Mouse (Mus musculus): ENCODE data around the gene Gckr. TPM values are rescaled to one million over a fixed set of nuclear protein-coding genes. Genes with fewer than 3 reads are reported as not detected.
"Not testable (repeated sequence)": the region's sequence is repeated elsewhere in the genome, so short reads cannot be mapped to it uniquely, and the experiment has no call there.

Gckr gene
- total RNA-seq, 1 experiment = 0.04 TPM

DNA sequence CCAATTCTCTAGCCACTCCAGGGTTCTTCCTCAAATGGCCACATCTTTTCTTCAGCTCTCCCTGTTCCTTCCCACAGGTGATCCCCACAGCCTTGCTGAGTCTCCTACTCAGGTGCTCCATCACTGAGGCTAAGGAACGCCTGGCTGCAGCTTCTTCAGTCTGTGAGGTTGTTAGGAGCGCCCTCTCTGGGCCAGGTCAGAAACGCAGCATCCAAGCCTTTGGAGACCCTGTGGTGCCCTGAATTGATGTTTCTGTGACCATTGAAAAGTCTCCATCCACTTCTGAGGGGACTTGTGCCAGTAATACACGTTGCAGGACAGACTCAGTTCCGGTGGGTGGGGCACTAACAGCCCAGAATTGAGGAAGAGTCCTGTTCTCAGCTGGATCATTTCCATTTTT lies 29.6 kb downstream of the Gckr start:
- Histone ChIP-seq H3K4me3 (ENCODE audit: insufficient read depth in 1 of 2, low read depth in 1 of 2, low read length in 2 of 2, poor library complexity in 1 of 2, severe bottlenecking in 1 of 2) (no peak overlapping the region), H3K9ac (ENCODE audit: insufficient read depth, low read depth, low read length, poor library complexity, severe bottlenecking) (no peak overlapping the region), H3K9me3 (ENCODE audit: control insufficient read depth, insufficient read depth, low read depth, low read length) (no peaks in the 10 kb centered on the region), H3K4me1 (ENCODE audit: control insufficient read depth in 2 of 2, insufficient read depth in 2 of 2, low read length in 2 of 2, poor library complexity in 1 of 2) (no peaks in the 10 kb centered on the region), H3K27ac (ENCODE audit: insufficient read depth, low read depth, low read length, poor library complexity, severe bottlenecking) (no peak overlapping the region), H3K36me3 (ENCODE audit: control insufficient read depth, insufficient read depth, low read length, poor library complexity, severe bottlenecking) (no peaks in the 10 kb centered on the region)
- in situ Hi-C loops (cut with MboI; ENCODE audit: low sequenced_read_pairs in 2 of 2, unreplicated experiment in 2 of 2) = no loop called here
- DNase-seq (ENCODE audit: low read depth, low spot score) = no peak
- TF ChIP-seq MAFK (IDR thresholded peaks at IDR 0.05; ENCODE audit: insufficient read depth, low read depth, low read length) = no peak
- TF ChIP-seq HCFC1 (IDR thresholded peaks at IDR 0.05; ENCODE audit: borderline replicate concordance, insufficient read depth, low read length) = no peak
- no peak for TF ChIP-seq CHD2 (IDR thresholded peaks at IDR 0.05; ENCODE audit: low read depth, low read length)
- no peak for TF ChIP-seq ZC3H11A (IDR thresholded peaks at IDR 0.05; ENCODE audit: borderline replicate concordance, low read depth, low read length)

- no peaks in the 10 kb centered on the region for H3K9me3 ChIP-seq (ENCODE audit: control insufficient read depth, insufficient read depth, low read depth, low read length)
- no peaks in the 10 kb centered on the region for H3K4me1 ChIP-seq (ENCODE audit: control insufficient read depth in 2 of 2, insufficient read depth in 2 of 2, low read length in 2 of 2, poor library complexity in 1 of 2)
- peak; percentile 69 for DNase-seq (ENCODE audit: low read depth, low spot score)
- in situ Hi-C loops (cut with MboI; ENCODE audit: low sequenced_read_pairs in 2 of 2, unreplicated experiment in 2 of 2) = no loop called here
- no peak overlapping the region for H3K9ac ChIP-seq (ENCODE audit: insufficient read depth, low read depth, low read length, poor library complexity, severe bottlenecking)
- no peak overlapping the region for H3K4me3 ChIP-seq (ENCODE audit: insufficient read depth in 1 of 2, low read depth in 1 of 2, low read length in 2 of 2, poor library complexity in 1 of 2, severe bottlenecking in 1 of 2)
- no peak for TF ChIP-seq MAFK (IDR thresholded peaks at IDR 0.05; ENCODE audit: insufficient read depth, low read depth, low read length)
- no peak for TF ChIP-seq CHD2 (IDR thresholded peaks at IDR 0.05; ENCODE audit: low read depth, low read length)
- no peak for TF ChIP-seq HCFC1 (IDR thresholded peaks at IDR 0.05; ENCODE audit: borderline replicate concordance, insufficient read depth, low read length)
- peak; percentile 65 for TF ChIP-seq ZC3H11A (IDR thresholded peaks at IDR 0.05; ENCODE audit: borderline replicate concordance, low read depth, low read length)
- TF ChIP-seq ZNF384 (IDR thresholded peaks at IDR 0.05; ENCODE audit: low read depth, low read length) = 0 out of 2 replicates have a peak, but pooled peaks have one; percentile 16
- no peak overlapping the region for H3K27ac ChIP-seq (ENCODE audit: insufficient read depth, low read depth, low read length, poor library complexity, severe bottlenecking)
- no peaks in the 10 kb centered on the region for H3K36me3 ChIP-seq (ENCODE audit: control insufficient read depth, insufficient read depth, low read length, poor library complexity, severe bottlenecking)
Observed at GRCm38 (mm10) chr5:31328255-31328654, 31.0 kb downstream of the Gckr start.

- in situ Hi-C loops (cut with MboI; ENCODE audit: low sequenced_read_pairs in 2 of 2, unreplicated experiment in 2 of 2); H3K4me3 ChIP-seq (ENCODE audit: insufficient read depth in 1 of 2, low read depth in 1 of 2, low read length in 2 of 2, poor library complexity in 1 of 2, severe bottlenecking in 1 of 2); H3K27ac ChIP-seq (ENCODE audit: insufficient read depth, low read depth, low read length, poor library complexity, severe bottlenecking); H3K9ac ChIP-seq (ENCODE audit: insufficient read depth, low read depth, low read length, poor library complexity, severe bottlenecking); DNase-seq (ENCODE audit: low read depth, low spot score); H3K36me3 ChIP-seq (ENCODE audit: control insufficient read depth, insufficient read depth, low read length, poor library complexity, severe bottlenecking); H3K4me1 ChIP-seq (ENCODE audit: control insufficient read depth in 2 of 2, insufficient read depth in 2 of 2, low read length in 2 of 2, poor library complexity in 1 of 2); H3K9me3 ChIP-seq (ENCODE audit: control insufficient read depth, insufficient read depth, low read depth, low read length): not testable (repeated sequence)
Observed at GRCm38 (mm10) chr5:31357586-31357985, 60.3 kb downstream of the Gckr start.

- no peaks in the 10 kb centered on the region for H3K4me1 ChIP-seq (ENCODE audit: control insufficient read depth in 2 of 2, insufficient read depth in 2 of 2, low read length in 2 of 2, poor library complexity in 1 of 2)
- no peak for TF ChIP-seq CHD2 (IDR thresholded peaks at IDR 0.05; ENCODE audit: low read depth, low read length)
- TF ChIP-seq ZNF384 (IDR thresholded peaks at IDR 0.05; ENCODE audit: low read depth, low read length) = no peak
- no peak for TF ChIP-seq MAFK (IDR thresholded peaks at IDR 0.05; ENCODE audit: insufficient read depth, low read depth, low read length)
- TF ChIP-seq HCFC1 (IDR thresholded peaks at IDR 0.05; ENCODE audit: borderline replicate concordance, insufficient read depth, low read length) = no peak
- TF ChIP-seq ZC3H11A (IDR thresholded peaks at IDR 0.05; ENCODE audit: borderline replicate concordance, low read depth, low read length) = no peak
- in situ Hi-C loops (cut with MboI; ENCODE audit: low sequenced_read_pairs in 2 of 2, unreplicated experiment in 2 of 2) = no loop called here
Observed at GRCm38 (mm10) chr5:31360955-31361354, 63.7 kb downstream of the Gckr start.

More at GRCm38 (mm10) chr5:31360955-31361354, 63.7 kb downstream of the Gckr start:
- H3K27ac ChIP-seq (ENCODE audit: insufficient read depth, low read depth, low read length, poor library complexity, severe bottlenecking) = no peak overlapping the region
- no peaks in the 10 kb centered on the region for H3K36me3 ChIP-seq (ENCODE audit: control insufficient read depth, insufficient read depth, low read length, poor library complexity, severe bottlenecking)
- H3K9me3 ChIP-seq (ENCODE audit: control insufficient read depth, insufficient read depth, low read depth, low read length) = no peaks in the 10 kb centered on the region
- DNase-seq (ENCODE audit: low read depth, low spot score) = no peak
- H3K9ac ChIP-seq (ENCODE audit: insufficient read depth, low read depth, low read length, poor library complexity, severe bottlenecking) = no peak overlapping the region
- H3K4me3 ChIP-seq (ENCODE audit: insufficient read depth in 1 of 2, low read depth in 1 of 2, low read length in 2 of 2, poor library complexity in 1 of 2, severe bottlenecking in 1 of 2) = no peak overlapping the region

Other genes with a start within 250 kb of the Gckr start
- gene Atraid, start 249.1 kb upstream of the Gckr start, total RNA-seq (2012; rRNA removed) = 53.7 and 64.5 TPM in 2 replicates
- gene Slc5a6, start 248.5 kb upstream of the Gckr start, total RNA-seq (2012; rRNA removed) = 44.1 and 51.3 TPM in 2 replicates
- 154 and 258 TPM in 2 replicates for gene Cad, start 242.7 kb upstream of the Gckr start, total RNA-seq (2012; rRNA removed)
- gene Dnajc5g, start 191.2 kb upstream of the Gckr start, total RNA-seq (2012; rRNA removed) = 0.37 and 0.67 TPM in 2 replicates
- 1.5 and 2.5 TPM in 2 replicates for gene Slc30a3, start 189.2 kb upstream of the Gckr start, total RNA-seq (2012; rRNA removed)
- gene Trim54, start 180.7 kb upstream of the Gckr start, total RNA-seq (2012; rRNA removed) = 1.3 and 2.3 TPM in 2 replicates
- gene Ucn, start 158.6 kb upstream of the Gckr start, total RNA-seq (2012; rRNA removed) = not detected in 2 replicates
- 43.1 and 45.7 TPM in 2 replicates for gene Mpv17, start 143.2 kb upstream of the Gckr start, total RNA-seq (2012; rRNA removed)
- 3.1 and 6.3 TPM in 2 replicates for gene Gm29609, start 117.5 kb upstream of the Gckr start, total RNA-seq (2012; rRNA removed)
- gene Gtf3c2, start 117.3 kb upstream of the Gckr start, total RNA-seq (2012; rRNA removed) = 73.8 and 83.8 TPM in 2 replicates
- gene Snx17, start 104.2 kb upstream of the Gckr start, total RNA-seq (2012; rRNA removed) = 72.0 and 76.5 TPM in 2 replicates
- gene Eif2b4, start 104.0 kb upstream of the Gckr start, total RNA-seq (2012; rRNA removed) = 74.5 and 76.8 TPM in 2 replicates
- 15.2 and 18.5 TPM in 2 replicates for gene Zfp513, start 95.1 kb upstream of the Gckr start, total RNA-seq (2012; rRNA removed)
- gene Ppm1g, start 76.8 kb upstream of the Gckr start, total RNA-seq (2012; rRNA removed) = 285 and 294 TPM in 2 replicates
- 42.4 and 53.1 TPM in 2 replicates for gene Nrbp1, start 56.6 kb upstream of the Gckr start, total RNA-seq (2012; rRNA removed)
- gene Gm9970, start 56.2 kb upstream of the Gckr start, total RNA-seq (2012; rRNA removed) = not detected in 2 replicates
- 10.5 and 24.6 TPM in 2 replicates for gene Krtcap3, start 45.8 kb upstream of the Gckr start, total RNA-seq (2012; rRNA removed)
- 26.9 and 38.1 TPM in 2 replicates for gene Ift172, start 6.3 kb upstream of the Gckr start, total RNA-seq (2012; rRNA removed)
- gene Fndc4, start 1.4 kb upstream of the Gckr start, total RNA-seq (2012; rRNA removed) = 14.2 and 23.2 TPM in 2 replicates
- 29.5 and 32.3 TPM in 2 replicates for gene Zfp512, start 155.0 kb downstream of the Gckr start, total RNA-seq (2012; rRNA removed)
- 2.4 TPM in 2 replicates for gene 4930548H24Rik, start 188.3 kb downstream of the Gckr start, total RNA-seq (2012; rRNA removed)
- gene Gpn1, start 197.3 kb downstream of the Gckr start, total RNA-seq (2012; rRNA removed) = 69.7 and 82.8 TPM in 2 replicates
- gene Slc4a1ap, start 229.6 kb downstream of the Gckr start, total RNA-seq (2012; rRNA removed) = 26.5 and 30.2 TPM in 2 replicates
- gene Supt7l, start 230.4 kb downstream of the Gckr start, total RNA-seq (2012; rRNA removed) = 22.4 and 24.8 TPM in 2 replicates

All from ES-E14 (cell line).